ENCODE assay signal across 25 mouse cellular contexts in genomic region chr16:21848847-21849246, GRCm38 (mm10).
"Had no signal": no experiment of that assay in that cellular context is flagged by ENCODE, and none has a peak within 500 bp of the region (broad histone marks: within the 10 kb centered on the region; RNA-seq: fewer than 3 reads in every experiment).

No protein-coding gene starts in this region.

- H3K36me3 ChIP-seq: heart, embryonic 10.5 days; heart, embryonic 12.5 days; hindbrain, embryonic 10.5 days; hindbrain, embryonic 12.5 days; hindbrain, embryonic 15.5 days; intestine, embryonic 15.5 days; limb, embryonic 10.5 days; limb, embryonic 12.5 days had no signal

- DNase-seq: gastrocnemius, adult 2 months; gastrocnemius, postnatal 10 days; gastrocnemius, postnatal 25 days; heart, adult 2 months; heart, postnatal 10 days; heart, postnatal 4 days; kidney, adult 18-20 months; kidney, adult 8-10 months; kidney, postnatal 10 days; kidney, postnatal 25 days; kidney, postnatal 4 days; layer of hippocampus, postnatal 36 days; liver had no signal

- H3K27me3 ChIP-seq: heart, embryonic 12.5 days; hindbrain, embryonic 12.5 days; hindbrain, embryonic 15.5 days; intestine, embryonic 15.5 days; limb, embryonic 12.5 days had no signal

- ATAC-seq: inflammation-experienced regulatory T-cells, adult 6 months; intestine, embryonic 15.5 days; intestine, postnatal 0 days had no signal

- H3K4me1 ChIP-seq: heart, embryonic 10.5 days; heart, embryonic 12.5 days; intestine, embryonic 15.5 days had no signal

- H3K4me2 ChIP-seq: heart, embryonic 12.5 days; hindbrain, embryonic 12.5 days; hindbrain, embryonic 15.5 days; intestine, embryonic 15.5 days; limb, embryonic 12.5 days; liver, embryonic 11.5 days had no signal

- H3K27ac ChIP-seq: gastrocnemius, adult 2 months; heart, adult 2 months; heart, embryonic 10.5 days; hindbrain, embryonic 10.5 days; hindbrain, embryonic 12.5 days; hindbrain, embryonic 15.5 days; intestine, embryonic 15.5 days; layer of hippocampus, adult 2 months; limb, embryonic 10.5 days; limb, embryonic 12.5 days had no signal

- H3K4me3 ChIP-seq: gastrocnemius, adult 2 months; heart, adult 2 months; heart, embryonic 10.5 days; heart, embryonic 12.5 days; hindbrain, embryonic 10.5 days; hindbrain, embryonic 12.5 days; hindbrain, embryonic 15.5 days; intestine, embryonic 15.5 days; layer of hippocampus, adult 2 months; limb, embryonic 10.5 days; limb, embryonic 12.5 days had no signal

- H3K9ac ChIP-seq: heart, embryonic 12.5 days; hindbrain, embryonic 12.5 days; hindbrain, embryonic 15.5 days; intestine, embryonic 15.5 days; limb, embryonic 12.5 days had no signal

- H3K9me3 ChIP-seq: heart, embryonic 10.5 days; heart, embryonic 12.5 days; hindbrain, embryonic 10.5 days; hindbrain, embryonic 12.5 days; hindbrain, embryonic 15.5 days; intestine, embryonic 15.5 days; limb, embryonic 10.5 days; limb, embryonic 12.5 days had no signal
